Mouse (Mus musculus) testis, adult 2 months (tissue): ENCODE data around the gene Rnf223. TPM values are rescaled to one million over a fixed set of nuclear protein-coding genes. Genes with fewer than 3 reads are reported as not detected.

Source experiments
- H3K27ac ChIP-seq: fragments of 200-500 bp; 2 replicates; pipeline ENCODE4 v1.5.1; 2012; ENCODE audit warnings: low read depth, low read length; ENCODE audit not compliant: control insufficient read depth, insufficient read depth
- H3K27me3 ChIP-seq: fragments of 200-500 bp; 2 replicates; pipeline ENCODE4 v1.6.1; 2012; ENCODE audit warnings: mild to moderate bottlenecking, low read length, moderate library complexity; ENCODE audit not compliant: control insufficient read depth, insufficient read depth
- H3K36me3 ChIP-seq: fragments of 200-500 bp; 2 replicates; pipeline ENCODE4 v1.6.1; 2012; ENCODE audit warnings: mild to moderate bottlenecking, low read length; ENCODE audit not compliant: control insufficient read depth, insufficient read depth
- H3K4me1 ChIP-seq: fragments of 200-500 bp; 2 replicates; pipeline ENCODE4 v1.6.1; 2012; ENCODE audit warnings: low read length; ENCODE audit not compliant: control insufficient read depth, insufficient read depth
- H3K4me3 ChIP-seq: fragments of 200-500 bp; 2 replicates; pipeline ENCODE4 v1.5.1; 2012; ENCODE audit warnings: low read depth, mild to moderate bottlenecking, low read length, moderate library complexity, mixed read lengths; ENCODE audit not compliant: control insufficient read depth
- CTCF ChIP-seq: fragments of 200-500 bp; IDR thresholded peaks from 2 replicates; pipeline ENCODE4 v1.5.1; 2012; ENCODE audit warnings: low read depth, mild to moderate bottlenecking, inconsistent platforms, low read length, moderate library complexity; ENCODE audit not compliant: control insufficient read depth, insufficient read depth, insufficient replicate concordance
- POLR2A ChIP-seq: fragments of 200-500 bp; IDR thresholded peaks from 2 replicates; pipeline ENCODE4 v1.6.1; 2012; ENCODE audit warnings: low read depth, mild to moderate bottlenecking, inconsistent platforms, low read length, moderate library complexity; ENCODE audit not compliant: control insufficient read depth
- polyA plus RNA-seq: library from polyadenylated mRNA; depleted of rRNA; stranded (reverse); fragments of >200 nt; gene quantifications from 2 replicates; pipeline ENCODE4 v1.2.3, GENCODE M21; 2012

Rnf223 gene
- polyA plus RNA-seq, 1 experiment: 0.72 TPM

DNA sequence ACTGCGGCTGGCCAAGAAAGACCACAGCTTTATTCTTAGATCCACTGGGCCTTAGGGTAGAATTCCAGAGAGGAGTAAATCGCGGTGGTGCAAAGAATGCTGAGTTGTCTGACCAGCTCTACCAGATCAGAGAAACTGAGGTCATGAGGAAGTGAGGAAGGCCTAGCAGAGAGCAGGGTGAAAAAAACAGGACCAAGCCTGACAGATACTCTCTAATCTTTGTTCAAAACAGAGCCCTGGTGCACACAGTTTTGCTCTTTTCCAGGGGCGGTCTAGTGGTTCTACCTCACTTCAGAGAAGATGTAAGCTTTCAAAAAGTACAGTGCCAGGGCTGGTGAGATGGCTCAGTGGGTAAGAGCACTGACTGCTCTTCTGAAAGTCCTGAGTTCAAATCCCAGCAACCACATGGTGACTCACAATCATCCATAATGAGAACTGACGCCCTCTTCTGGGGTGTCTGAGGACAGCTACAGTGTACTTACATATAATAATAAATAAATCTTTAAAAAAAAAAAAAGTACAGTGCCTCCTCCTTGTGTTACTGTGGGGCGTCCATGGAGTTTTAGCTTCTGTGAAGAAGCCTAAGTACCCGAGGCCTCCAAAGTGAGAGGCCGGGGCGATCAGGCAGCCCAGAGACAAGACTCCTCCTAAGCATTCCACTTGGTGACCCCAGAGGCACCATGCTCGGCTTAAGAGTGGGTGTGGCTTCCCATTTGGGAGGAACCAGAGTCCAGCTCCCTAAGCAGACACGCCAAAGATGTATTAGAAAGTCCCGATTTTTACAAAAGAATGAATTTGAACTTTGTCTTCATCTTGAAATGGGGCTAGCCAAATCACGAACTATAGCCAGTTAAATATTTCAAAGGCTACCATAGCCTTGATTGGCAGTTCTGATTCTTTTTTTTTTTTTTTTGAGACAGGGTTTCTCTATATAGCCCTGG lies 21.4 kb upstream of the Rnf223 start:
- TF ChIP-seq CTCF: no peak
- no peak for TF ChIP-seq POLR2A
- peaks cover 2% of the 10 kb centered on the region for H3K4me1 ChIP-seq
- no peaks in the 10 kb centered on the region for H3K27me3 ChIP-seq
- peak overlapping the region; percentile 94 for H3K4me3 ChIP-seq
- peak overlapping the region; percentile 76 for H3K27ac ChIP-seq
- no peaks in the 10 kb centered on the region for H3K36me3 ChIP-seq

DNA sequence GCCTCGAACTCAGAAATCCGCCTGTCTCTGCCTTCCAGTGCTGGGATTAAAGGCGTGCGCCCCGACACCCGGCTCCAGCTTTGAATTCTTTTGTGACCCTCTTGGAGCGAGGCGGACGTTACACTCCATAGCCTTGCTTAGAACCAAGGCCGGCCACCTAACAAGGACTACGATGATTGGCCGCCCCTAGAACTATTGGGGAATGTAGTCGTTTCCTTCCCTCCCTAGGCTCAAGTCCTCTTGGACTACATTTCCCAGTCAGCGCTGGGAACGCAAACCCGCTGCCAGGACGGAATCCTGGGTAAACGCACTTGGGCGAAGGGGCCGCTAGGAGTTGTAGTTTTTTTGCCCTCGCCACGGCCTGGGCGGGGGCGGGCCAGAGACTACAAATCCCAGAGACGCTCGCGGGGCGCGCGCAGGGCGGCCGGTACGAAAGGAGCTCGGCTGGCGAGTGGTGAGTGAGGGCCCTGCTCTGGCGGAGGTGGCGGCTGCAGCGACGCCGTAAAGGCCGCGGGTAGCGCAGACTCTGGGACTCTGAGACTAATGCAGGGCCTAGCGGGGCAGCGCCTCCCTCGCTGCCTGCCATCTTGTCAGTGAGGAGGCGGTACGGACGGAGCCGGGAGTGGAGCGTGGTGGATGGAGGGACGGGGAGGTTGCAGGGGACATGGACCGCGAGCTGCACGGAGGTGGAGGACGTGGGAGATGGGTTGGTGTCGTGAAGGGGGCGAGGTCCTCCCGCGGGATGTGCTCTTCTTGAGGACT lies 20.6 kb upstream of the Rnf223 start, which contains the start of gene 9430015G10Rik:
Gene 9430015G10Rik (plus strand): TSS at position 413 of the 762 bp plus-strand sequence.
- peak within 1 kb of the TSS; percentile 94 for H3K27ac ChIP-seq
- no peaks in the 10 kb centered on the region for H3K36me3 ChIP-seq

DNA sequence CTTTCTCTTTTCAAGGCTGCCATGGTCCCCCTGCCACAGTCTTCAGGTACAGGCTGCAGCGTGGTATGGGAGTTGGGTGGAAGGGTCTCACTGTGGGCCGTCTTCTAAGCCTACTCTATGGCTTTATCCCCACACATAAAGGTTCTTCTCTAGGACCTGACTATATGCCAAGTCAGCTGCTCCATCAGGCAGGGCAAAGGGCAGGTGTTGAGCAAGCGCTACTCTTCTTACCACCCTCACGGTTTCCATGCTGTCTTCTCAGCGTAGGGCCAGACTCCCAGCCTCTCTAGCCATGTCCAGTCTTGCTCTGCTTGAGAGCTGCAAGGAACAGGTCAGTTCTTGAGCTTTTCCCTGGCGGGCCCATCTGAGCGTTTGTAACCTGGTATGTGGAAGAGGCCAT lies 6.2 kb upstream of the Rnf223 start:
- H3K4me3 ChIP-seq: no peak overlapping the region
- no peaks in the 10 kb centered on the region; the same call in none of the 2 replicates for H3K36me3 ChIP-seq
- H3K4me1 ChIP-seq: no peaks in the 10 kb centered on the region
- H3K27ac ChIP-seq: no peak overlapping the region
- H3K27me3 ChIP-seq: no peaks in the 10 kb centered on the region
- no peak for TF ChIP-seq CTCF
- no peak for TF ChIP-seq POLR2A

More for the DNA sequence above, 20.6 kb upstream of the Rnf223 start, which contains the start of gene 9430015G10Rik:
- Histone ChIP-seq H3K4me1 (peaks cover 2% of the 10 kb centered on the region), H3K27me3 (no peaks in the 10 kb centered on the region), H3K4me3 (peak within 1 kb of the TSS; percentile 94)
- TF ChIP-seq CTCF (no peak), POLR2A (peak; percentile 75)

- TF ChIP-seq POLR2A: no peak
- TF ChIP-seq CTCF: no peak
- Histone ChIP-seq H3K36me3 (no peaks in the 10 kb centered on the region; the same call in none of the 2 replicates), H3K27ac (no peak overlapping the region), H3K4me3 (no peak overlapping the region), H3K27me3 (no peaks in the 10 kb centered on the region), H3K4me1 (no peaks in the 10 kb centered on the region)
These were observed 4.9 kb upstream of the Rnf223 start for GRCm38 (mm10) chr4:156125393-156125792.

GRCm38 (mm10) chr4:156126841-156127240 lies 3.5 kb upstream of the Rnf223 start:
- no peak overlapping the region for H3K4me3 ChIP-seq
- TF ChIP-seq POLR2A (no peak), CTCF (no peak)
- no peak overlapping the region for H3K27ac ChIP-seq
- no peaks in the 10 kb centered on the region; the same call in 1 of the 2 replicates for H3K36me3 ChIP-seq
- H3K27me3 ChIP-seq: no peaks in the 10 kb centered on the region
- no peaks in the 10 kb centered on the region for H3K4me1 ChIP-seq

GRCm38 (mm10) chr4:156128746-156129145 lies 1.6 kb upstream of the Rnf223 start:
- Histone ChIP-seq H3K4me1 (no peaks in the 10 kb centered on the region), H3K27me3 (no peaks in the 10 kb centered on the region), H3K27ac (no peak overlapping the region), H3K36me3 (no peaks in the 10 kb centered on the region; the same call in 1 of the 2 replicates), H3K4me3 (no peak overlapping the region)
- TF ChIP-seq POLR2A: no peak
- TF ChIP-seq CTCF: no peak

- no peaks in the 10 kb centered on the region for H3K27me3 ChIP-seq
- no peak for TF ChIP-seq POLR2A
- TF ChIP-seq CTCF: no peak
- H3K4me1 ChIP-seq: no peaks in the 10 kb centered on the region
- no peak overlapping the region for H3K27ac ChIP-seq
- H3K36me3 ChIP-seq: no peaks in the 10 kb centered on the region; the same call in 1 of the 2 replicates
- no peak overlapping the region for H3K4me3 ChIP-seq
These were observed 627 bp downstream of the Rnf223 start for GRCm38 (mm10) chr4:156130940-156131339.
